Mouse (Mus musculus) myocyte (in vitro differentiated cells): ENCODE results near the gene Actl6a. TPM values are rescaled to one million over a fixed set of nuclear protein-coding genes. Genes with fewer than 3 reads are reported as not detected.
"Not testable (repeated sequence)": the region's sequence is repeated elsewhere in the genome, so short reads cannot be mapped to it uniquely, and the experiment has no call there.

Source experiments
- H3K27me3 ChIP-seq: one replicate; pipeline ENCODE4 v1.6.1; 2011; ENCODE audit not compliant: control insufficient read depth, insufficient read depth, insufficient read length
- H3K36me3 ChIP-seq: one replicate; pipeline ENCODE4 v1.6.1; 2011; ENCODE audit not compliant: control insufficient read depth, insufficient read depth
- H3K4me2 ChIP-seq: one replicate; pipeline ENCODE4 v1.6.1; 2011; ENCODE audit warnings: low read depth, control low read depth
- H3K4me3 ChIP-seq: one replicate; pipeline ENCODE4 v1.5.1; 2011; ENCODE audit warnings: mild to moderate bottlenecking, control low read depth, moderate library complexity
- H3K79me2 ChIP-seq: one replicate; pipeline ENCODE4 v1.6.1; 2011; ENCODE audit not compliant: control insufficient read depth, insufficient read depth
- H3ac ChIP-seq: one replicate; pipeline ENCODE4 v1.6.1; 2011; ENCODE audit not compliant: control insufficient read depth, insufficient read length
- CEBPB ChIP-seq: IDR thresholded peaks from 2 replicates; pipeline ENCODE4 v1.6.1; 2011; ENCODE audit warnings: mild to moderate bottlenecking, moderate library complexity; ENCODE audit not compliant: poor library complexity, insufficient read depth, severe bottlenecking
- E2F4 ChIP-seq: IDR thresholded peaks from one replicate; pipeline ENCODE4 v1.6.1; 2011; ENCODE audit warnings: mild to moderate bottlenecking, control low read depth, moderate library complexity; ENCODE audit not compliant: insufficient read depth
- MAX ChIP-seq: IDR thresholded peaks from one replicate; pipeline ENCODE4 v1.6.1; 2011; ENCODE audit warnings: low read depth, mild to moderate bottlenecking, control low read depth
- MYOD1 ChIP-seq, 3 experiments: IDR thresholded peaks; one replicate each; pipeline ENCODE4 v1.6.1; 2011; ENCODE audit warnings: control low read depth in 2 of 3, low read depth in 2 of 3, mild to moderate bottlenecking in 2 of 3, moderate library complexity in 1 of 3; ENCODE audit not compliant: insufficient read length in 2 of 3, control insufficient read depth in 1 of 3
- MYOG ChIP-seq, 3 experiments: IDR thresholded peaks; one replicate each; pipeline ENCODE4 v1.6.1; 2011; ENCODE audit warnings: control low read depth in 2 of 3, low read depth in 2 of 3, mild to moderate bottlenecking in 2 of 3; ENCODE audit not compliant: insufficient read length in 2 of 3, control insufficient read depth in 1 of 3, insufficient read depth in 1 of 3
- POLR2A ChIP-seq: IDR thresholded peaks from one replicate; pipeline ENCODE4 v1.6.1; 2011; ENCODE audit warnings: low read depth, mild to moderate bottlenecking, control low read depth, moderate library complexity; ENCODE audit not compliant: insufficient read length
- POLR2AphosphoS2 ChIP-seq: IDR thresholded peaks from one replicate; pipeline ENCODE4 v1.6.1; 2011; ENCODE audit warnings: low read depth, control low read depth; ENCODE audit not compliant: insufficient read length
- REST ChIP-seq: IDR thresholded peaks from one replicate; pipeline ENCODE4 v1.6.1; 2011; ENCODE audit warnings: mild to moderate bottlenecking, control low read depth, moderate library complexity; ENCODE audit not compliant: insufficient read depth, insufficient read length
- SRF ChIP-seq: IDR thresholded peaks from one replicate; pipeline ENCODE4 v1.6.1; 2011; ENCODE audit warnings: low read depth; ENCODE audit not compliant: control insufficient read depth, insufficient read length
- TCF12 ChIP-seq: IDR thresholded peaks from one replicate; pipeline ENCODE4 v1.6.1; 2011; ENCODE audit warnings: mild to moderate bottlenecking, control low read depth; ENCODE audit not compliant: poor library complexity, insufficient read depth, severe bottlenecking
- TCF3 ChIP-seq: IDR thresholded peaks from one replicate; pipeline ENCODE4 v1.6.1; 2011; ENCODE audit warnings: low read depth, control low read depth; ENCODE audit not compliant: insufficient read length
- USF1 ChIP-seq: IDR thresholded peaks from one replicate; pipeline ENCODE4 v1.6.1; 2011; ENCODE audit warnings: low read depth, mild to moderate bottlenecking, control low read depth, moderate library complexity
- polyA plus RNA-seq: library from polyadenylated mRNA; unstranded; fragments of >200 nt; fragmentation: generic; extraction: Trizol; gene quantifications from one replicate; pipeline ENCODE4 v1.2.1, GENCODE M21; 2012; ENCODE audit warnings: missing spikeins

The Actl6a gene
- polyA plus RNA-seq, 1 experiment = 47.0 TPM

GRCm38 (mm10) chr3:32704632-32705031 is 1.5 kb upstream of the Actl6a start:
- H3ac ChIP-seq, H3K27me3 ChIP-seq, H3K36me3 ChIP-seq, H3K79me2 ChIP-seq, H3K4me3 ChIP-seq: not testable (repeated sequence)
- peak in 2 of 3 experiments; percentile 65 to 66 for TF ChIP-seq MYOD1 (IDR thresholded peaks at IDR 0.05; ENCODE audit: control insufficient read depth in 1 of 3, insufficient read length in 2 of 3, low read depth in 2 of 3)
- peak; percentile 50 for TF ChIP-seq TCF12
- TF ChIP-seq MYOG (IDR thresholded peaks at IDR 0.05; ENCODE audit: control insufficient read depth in 1 of 3, insufficient read depth in 1 of 3, insufficient read length in 2 of 3, low read depth in 2 of 3) = peak in 1 of 3 experiments; percentile 43
- H3K4me2 ChIP-seq = peak overlapping the region; percentile 63

GRCm38 (mm10) chr3:32708052-32708367 is 1.9 kb downstream of the Actl6a start:
- peaks cover 8% of the 10 kb centered on the region for H3K36me3 ChIP-seq
- H3K27me3 ChIP-seq = no peaks in the 10 kb centered on the region
- TF ChIP-seq POLR2A = no peak
- TF ChIP-seq TCF12 = no peak
- no peak for TF ChIP-seq MYOG (IDR thresholded peaks at IDR 0.05; ENCODE audit: control insufficient read depth in 1 of 3, insufficient read depth in 1 of 3, insufficient read length in 2 of 3, low read depth in 2 of 3)
- TF ChIP-seq MAX = no peak
- TF ChIP-seq REST = no peak
- TF ChIP-seq USF1 = no peak
- TF ChIP-seq CEBPB = no peak
- TF ChIP-seq E2F4 = no peak
- no peak for TF ChIP-seq SRF
- H3K4me2 ChIP-seq = peak overlapping the region; percentile 56
- peak overlapping the region; percentile 60 for H3ac ChIP-seq
- H3K79me2 ChIP-seq = peaks cover 27% of the 10 kb centered on the region
- H3K4me3 ChIP-seq = peak overlapping the region; percentile 84

DNA sequence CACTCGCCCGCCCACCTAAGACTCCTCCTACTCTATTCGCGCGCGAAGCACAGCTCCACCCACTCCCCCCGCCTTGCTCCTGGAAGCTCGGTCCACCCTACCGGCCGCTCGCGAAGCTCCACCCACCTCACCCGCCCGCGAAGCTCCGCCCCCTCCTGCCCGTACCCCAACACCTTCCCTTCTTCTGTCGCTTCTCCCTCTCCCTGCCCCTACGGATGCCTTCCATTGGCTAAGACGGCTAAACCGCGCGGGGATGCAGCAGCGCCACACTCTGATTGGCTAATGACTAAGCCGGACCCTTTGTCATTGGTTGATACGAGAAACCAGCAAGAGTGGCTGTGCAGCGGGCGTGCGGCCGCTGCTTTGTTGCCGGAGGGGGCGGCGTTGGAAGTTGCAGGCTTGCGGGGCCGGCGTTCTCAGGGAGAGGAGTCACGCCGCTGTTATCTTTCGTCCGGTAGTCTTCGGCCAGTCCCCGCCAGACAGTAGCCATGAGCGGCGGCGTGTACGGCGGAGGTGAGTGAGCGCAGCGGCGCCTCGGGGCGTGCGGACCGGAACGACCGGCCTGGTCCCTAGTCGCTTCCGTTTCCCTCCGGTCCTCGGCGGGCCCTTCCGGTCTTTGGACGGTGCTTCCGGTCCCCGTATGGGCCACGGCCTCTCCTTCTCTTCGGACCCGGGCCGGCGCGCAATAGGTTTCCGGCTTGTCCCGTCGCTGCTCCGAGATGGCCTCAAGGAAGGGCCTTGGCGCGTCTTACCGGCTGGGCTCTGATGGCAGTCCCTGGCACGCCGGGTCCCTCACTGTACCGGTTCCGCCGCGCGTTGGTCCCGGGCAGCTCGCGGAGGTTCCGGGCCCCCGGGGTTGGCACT is 2.5 kb downstream of the Actl6a start:
- H3ac ChIP-seq = peak overlapping the region; percentile 60
- H3K4me3 ChIP-seq = peak overlapping the region; percentile 84
- peaks cover 14% of the 10 kb centered on the region for H3K36me3 ChIP-seq
- H3K4me2 ChIP-seq = peak overlapping the region; percentile 56
- TF ChIP-seq POLR2A = peak; percentile 50
- TF ChIP-seq MYOD1 (IDR thresholded peaks at IDR 0.05; ENCODE audit: control insufficient read depth in 1 of 3, insufficient read length in 2 of 3, low read depth in 2 of 3) = peak in 1 of 3 experiments; percentile 18
- TF ChIP-seq POLR2AphosphoS2 = no peak
- peak in 2 of 3 experiments; percentile 20 for TF ChIP-seq MYOG (IDR thresholded peaks at IDR 0.05; ENCODE audit: control insufficient read depth in 1 of 3, insufficient read depth in 1 of 3, insufficient read length in 2 of 3, low read depth in 2 of 3)
- peaks cover 27% of the 10 kb centered on the region for H3K79me2 ChIP-seq
- no peaks in the 10 kb centered on the region for H3K27me3 ChIP-seq

- peaks cover 20% of the 10 kb centered on the region for H3K36me3 ChIP-seq
- peak overlapping the region; percentile 92 for H3K4me2 ChIP-seq
- no peak for TF ChIP-seq TCF12
- no peak for TF ChIP-seq MAX
- TF ChIP-seq CEBPB = no peak
- TF ChIP-seq POLR2AphosphoS2 = no peak
- no peak for TF ChIP-seq USF1
- TF ChIP-seq REST = no peak
- H3K27me3 ChIP-seq = no peaks in the 10 kb centered on the region
- H3K79me2 ChIP-seq = peaks cover 27% of the 10 kb centered on the region
- peak overlapping the region; percentile 60 for H3ac ChIP-seq
- H3K4me3 ChIP-seq = peak overlapping the region; percentile 84
Observed at GRCm38 (mm10) chr3:32709388-32709787, 3.3 kb downstream of the Actl6a start.

GRCm38 (mm10) chr3:32713711-32714110 is 7.6 kb downstream of the Actl6a start:
- no peaks in the 10 kb centered on the region for H3K27me3 ChIP-seq
- H3K4me3 ChIP-seq = no peak overlapping the region
- H3K36me3 ChIP-seq = peaks cover 50% of the 10 kb centered on the region
- TF ChIP-seq CEBPB = no peak
- no peak for TF ChIP-seq MYOD1 (IDR thresholded peaks at IDR 0.05; ENCODE audit: control insufficient read depth in 1 of 3, insufficient read length in 2 of 3, low read depth in 2 of 3)
- no peak for TF ChIP-seq REST
- no peak for TF ChIP-seq POLR2A
- no peak for TF ChIP-seq POLR2AphosphoS2
- TF ChIP-seq TCF12 = no peak
- TF ChIP-seq TCF3 = no peak
- TF ChIP-seq SRF = no peak
- no peak for TF ChIP-seq E2F4
- H3K79me2 ChIP-seq = peaks cover 27% of the 10 kb centered on the region
- H3ac ChIP-seq = no peak overlapping the region
- H3K4me2 ChIP-seq = no peak overlapping the region

GRCm38 (mm10) chr3:32717403-32717802 is 11.3 kb downstream of the Actl6a start:
- peaks cover 67% of the 10 kb centered on the region for H3K36me3 ChIP-seq
- H3K4me2 ChIP-seq, H3K27me3 ChIP-seq, H3K4me3 ChIP-seq, H3K79me2 ChIP-seq, H3ac ChIP-seq: not testable (repeated sequence)
